Mouse (Mus musculus) ovary, postnatal 14 days (tissue): ENCODE measurements around the gene Emsy.

ENCODE experiments used
- DNase-seq: peaks from one replicate; pipeline ENCODE4 v3.0.0; 2022; ENCODE audit warnings: low spot score

Gene Emsy

DNA sequence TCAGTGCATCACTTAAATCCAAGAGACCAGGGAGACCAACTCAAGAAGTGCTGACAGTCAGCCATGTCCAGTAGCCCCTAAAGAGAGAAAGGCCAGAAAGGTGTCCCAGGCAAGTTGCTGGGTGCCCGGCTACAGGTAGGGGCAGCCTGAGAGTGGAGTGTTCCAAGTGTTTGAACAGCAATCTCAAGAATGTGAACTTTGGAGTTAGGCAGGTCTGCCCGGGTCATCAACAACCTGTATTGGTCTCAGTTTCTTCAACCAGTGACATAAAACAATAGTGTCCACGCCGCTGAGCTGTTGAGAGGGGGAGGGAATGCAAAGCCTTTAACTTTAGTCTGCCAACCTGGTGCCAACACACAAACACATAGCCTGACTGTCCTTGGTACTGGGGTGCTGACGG, 115.0 kb downstream of the Emsy start:
- no peak for DNase-seq

- DNase-seq: no peak
Observed at GRCm38 (mm10) chr7:98540879-98541278, 115.7 kb downstream of the Emsy start.

DNA sequence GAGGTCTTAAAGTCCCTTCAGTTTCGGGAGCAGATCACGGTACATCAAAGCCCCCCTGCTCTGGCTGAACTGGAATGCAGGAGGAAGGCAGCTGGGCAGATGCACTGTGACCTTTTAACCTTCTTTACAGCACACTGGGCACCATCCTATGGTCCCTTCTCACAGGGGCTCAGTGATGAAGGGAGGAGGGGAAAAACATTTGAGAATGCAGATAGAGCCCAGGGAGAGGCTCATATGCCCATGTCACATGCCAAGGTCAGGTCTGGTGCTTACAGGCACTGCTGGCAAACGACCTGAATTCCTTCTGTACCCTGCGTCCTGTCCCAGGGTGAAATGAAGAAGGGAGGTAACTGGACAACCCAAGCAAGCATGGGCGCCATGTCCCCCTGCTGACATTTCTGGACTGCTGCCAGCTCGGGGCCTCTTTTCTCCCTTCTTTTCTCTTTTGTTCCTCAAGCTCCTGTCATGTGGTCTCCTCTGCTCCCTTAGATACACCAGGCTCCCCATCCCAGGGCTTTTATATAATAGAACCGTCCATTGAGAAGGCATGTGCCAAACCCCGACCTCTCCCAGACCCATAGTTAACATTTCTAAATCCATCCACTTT, 118.5 kb downstream of the Emsy start:
- DNase-seq: no peak

- DNase-seq: no peak
Observed at GRCm38 (mm10) chr7:98537210-98537966, 119.2 kb downstream of the Emsy start.
